Mouse (Mus musculus): ENCODE results near the gene Fmo3.

- TF ChIP-seq CTCF (IDR thresholded peaks at IDR 0.05; ENCODE audit: low read depth) (no peak), EP300 (optimal IDR thresholded peaks at IDR 0.05) (peak; percentile 77)
Observed at GRCm38 (mm10) chr1:163001271-163001829, 17.0 kb upstream of the Fmo3 start.

Measured in stomach, postnatal 0 days (tissue).